Mouse (Mus musculus) spleen, adult 2 months (tissue): ENCODE results near the gene Gm43738. TPM values are rescaled to one million over a fixed set of nuclear protein-coding genes. Genes with fewer than 3 reads are reported as not detected.
A peak's percentile ranks its signal among the peaks of the same experiment; 100 is the strongest.

Experiments used
- DNase-seq, 2 experiments: peaks; one replicate each; pipeline versions ENCODE4 v3.0.0 to v3.0.0-alpha.2; 2012 to 2021; ENCODE audit warnings: low spot score in 2 of 2, low read depth in 1 of 2
- H3K27ac ChIP-seq: fragments of 200-500 bp; 2 replicates; pipeline ENCODE4 v1.5.1; 2012; ENCODE audit warnings: low read length, inconsistent platforms; ENCODE audit not compliant: insufficient read depth
- H3K27me3 ChIP-seq: fragments of 200-500 bp; 2 replicates; pipeline ENCODE4 v1.6.1; 2012; ENCODE audit warnings: mild to moderate bottlenecking, moderate library complexity, low read length, inconsistent platforms; ENCODE audit not compliant: control insufficient read depth, insufficient read depth
- H3K36me3 ChIP-seq: fragments of 200-500 bp; 2 replicates; pipeline ENCODE4 v1.6.1; 2012; ENCODE audit warnings: mild to moderate bottlenecking, low read length, inconsistent platforms; ENCODE audit not compliant: control insufficient read depth, insufficient read depth
- H3K4me1 ChIP-seq: fragments of 200-500 bp; 2 replicates; pipeline ENCODE4 v1.6.1; 2011; ENCODE audit warnings: inconsistent platforms; ENCODE audit not compliant: control insufficient read depth, insufficient read depth, insufficient read length
- H3K4me3 ChIP-seq: fragments of 200-500 bp; 2 replicates; pipeline ENCODE4 v1.5.1; 2011; ENCODE audit warnings: mild to moderate bottlenecking, inconsistent platforms; ENCODE audit not compliant: insufficient read depth, insufficient read length; ENCODE audit errors: extremely low read depth
- CTCF ChIP-seq: fragments of 200-500 bp; IDR thresholded peaks from 2 replicates; pipeline ENCODE4 v1.5.1; 2011; ENCODE audit warnings: mild to moderate bottlenecking, inconsistent platforms; ENCODE audit not compliant: insufficient read depth, insufficient read length, insufficient replicate concordance; ENCODE audit errors: extremely low read depth
- POLR2A ChIP-seq: fragments of 200-500 bp; IDR thresholded peaks from 2 replicates; pipeline ENCODE4 v1.6.1; 2011; ENCODE audit warnings: low read depth, low read length, inconsistent platforms
- WGBS: fragments of 180-500 bp; shearing (Covaris S2); methylation state at CpG from one replicate; pipeline ENCODE4 v1.1.7; 2018; 5-methylcytosine and 5-hydroxymethylcytosine counted together
- polyA plus RNA-seq: library from polyadenylated mRNA; depleted of rRNA; stranded (reverse); fragments of >200 nt; gene quantifications from 2 replicates; pipeline ENCODE4 v1.2.3, GENCODE M21; 2012; rRNA removed

Gene Gm43738
- not detected in 2 replicates for polyA plus RNA-seq

- no peaks in the 10 kb centered on the region for H3K27me3 ChIP-seq
- DNase-seq = no peak
- 0 out of 2 replicates have a peak within 1 kb of the TSS, but pooled peaks have one; percentile 6 for H3K27ac ChIP-seq
- TF ChIP-seq CTCF (no peak), POLR2A (no peak)
- 38% methylated on average over 7 of the region's 7 CpGs for WGBS
- H3K4me1 ChIP-seq = peaks cover 4% of the 10 kb centered on the region; the same call in 1 of the 2 replicates
- H3K36me3 ChIP-seq = peaks cover 5% of the 10 kb centered on the region; the same call in 1 of the 2 replicates
- H3K4me3 ChIP-seq = peak within 1 kb of the TSS; percentile 84
Measured at GRCm38 (mm10) chr3:89100811-89101210, at the start of gene Gm43738. Gene Gm43738 (minus strand): TSS chr3:89101099.

GRCm38 (mm10) chr3:89148567-89148966, 47.7 kb upstream of the Gm43738 start:
- no peak for TF ChIP-seq CTCF
- TF ChIP-seq POLR2A = no peak
- no peak overlapping the region for H3K4me3 ChIP-seq
- 90% methylated on average over 14 of the region's 14 CpGs for WGBS
- H3K4me1 ChIP-seq = no peaks in the 10 kb centered on the region
- DNase-seq = no peak
- no peaks in the 10 kb centered on the region for H3K27me3 ChIP-seq
- H3K36me3 ChIP-seq = no peaks in the 10 kb centered on the region
- no peak overlapping the region for H3K27ac ChIP-seq

DNA sequence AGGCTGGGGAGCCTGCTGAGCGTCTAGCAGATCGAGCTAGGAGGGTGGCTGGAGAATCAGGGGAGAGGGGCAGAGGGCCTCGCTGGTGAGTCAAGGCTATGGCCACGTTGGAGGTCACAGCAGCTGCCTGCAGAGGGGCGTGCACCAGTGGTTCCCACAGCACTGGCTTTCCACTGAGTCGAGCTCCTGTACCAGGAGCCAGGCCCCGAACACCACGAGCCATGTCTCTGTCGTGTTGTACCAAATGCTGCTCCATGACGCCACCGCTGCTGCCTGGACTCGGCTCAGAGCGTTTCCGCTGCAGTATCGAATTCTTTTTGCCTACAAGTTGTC, 47.0 kb upstream of the Gm43738 start:
- no peaks in the 10 kb centered on the region for H3K36me3 ChIP-seq
- no peaks in the 10 kb centered on the region for H3K27me3 ChIP-seq
- no peak overlapping the region for H3K4me3 ChIP-seq
- DNase-seq = no peak
- no peak overlapping the region for H3K27ac ChIP-seq
- 19% methylated on average over 15 of the region's 15 CpGs for WGBS
- no peaks in the 10 kb centered on the region for H3K4me1 ChIP-seq
- TF ChIP-seq CTCF = no peak
- TF ChIP-seq POLR2A = no peak

- TF ChIP-seq POLR2A (no peak), CTCF (no peak)
- DNase-seq = no peak
- Histone ChIP-seq H3K4me3 (no peak overlapping the region), H3K4me1 (no peaks in the 10 kb centered on the region), H3K27me3 (no peaks in the 10 kb centered on the region), H3K27ac (no peak overlapping the region), H3K36me3 (no peaks in the 10 kb centered on the region)
- 37% methylated on average over 26 of the region's 26 CpGs for WGBS
Measured at GRCm38 (mm10) chr3:89147101-89147978, 46.4 kb upstream of the Gm43738 start.

DNA sequence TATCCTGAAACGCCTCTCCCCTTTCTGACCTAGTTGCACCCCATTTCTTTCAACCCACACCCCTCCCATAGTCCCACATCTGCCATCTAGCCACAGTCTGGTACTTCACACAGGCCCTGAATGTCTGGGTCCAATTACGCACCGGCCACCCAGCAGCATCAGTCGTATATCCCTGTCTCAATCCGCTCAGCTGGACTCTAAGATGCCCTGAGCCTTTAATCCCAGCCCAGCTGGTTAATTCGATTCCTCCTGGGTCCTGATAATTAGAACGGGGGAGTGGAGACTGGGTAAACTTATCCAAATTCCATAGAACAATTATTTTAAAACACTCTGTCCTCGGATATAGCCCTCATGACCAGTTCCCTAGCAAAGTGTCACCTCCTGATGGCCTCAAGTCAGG, 44.7 kb upstream of the Gm43738 start:
- WGBS = 80% methylated on average over 8 of the region's 8 CpGs
- no peak for DNase-seq
- Histone ChIP-seq H3K27ac (no peak overlapping the region), H3K4me3 (no peak overlapping the region), H3K36me3 (no peaks in the 10 kb centered on the region), H3K4me1 (no peaks in the 10 kb centered on the region), H3K27me3 (no peaks in the 10 kb centered on the region)
- no peak for TF ChIP-seq POLR2A
- no peak for TF ChIP-seq CTCF

GRCm38 (mm10) chr3:89144821-89145220, 43.9 kb upstream of the Gm43738 start:
- Histone ChIP-seq H3K4me1 (no peaks in the 10 kb centered on the region), H3K36me3 (no peaks in the 10 kb centered on the region), H3K27me3 (no peaks in the 10 kb centered on the region), H3K27ac (no peak overlapping the region), H3K4me3 (no peak overlapping the region)
- 69% methylated on average over 10 of the region's 10 CpGs for WGBS
- no peak for TF ChIP-seq CTCF
- no peak for TF ChIP-seq POLR2A
- DNase-seq = no peak

DNA sequence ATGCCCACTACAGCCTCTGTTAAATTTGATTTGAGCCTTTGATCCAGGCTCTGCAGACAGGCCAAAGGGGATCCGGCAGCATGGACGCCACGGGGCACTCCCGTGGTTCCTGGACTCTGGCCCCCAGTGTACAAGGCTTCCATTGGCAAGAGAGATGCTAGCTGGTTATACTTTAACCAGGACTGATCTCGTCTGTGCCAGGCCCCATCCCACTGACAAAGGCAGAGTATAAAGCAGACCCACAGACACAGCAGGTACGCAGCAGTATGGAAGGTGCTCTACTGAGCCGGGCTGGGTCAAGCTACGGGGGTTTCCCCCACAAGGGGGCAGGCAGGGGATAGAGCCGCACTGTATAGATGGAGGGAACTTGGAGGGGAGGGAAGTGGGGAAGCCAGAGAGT, 35.5 kb upstream of the Gm43738 start:
- DNase-seq = no peak
- no peak overlapping the region for H3K27ac ChIP-seq
- no peak overlapping the region for H3K4me3 ChIP-seq
- no peaks in the 10 kb centered on the region for H3K36me3 ChIP-seq
- H3K4me1 ChIP-seq = no peaks in the 10 kb centered on the region
- H3K27me3 ChIP-seq = no peaks in the 10 kb centered on the region
- TF ChIP-seq POLR2A (no peak), CTCF (no peak)
- WGBS = 45% methylated on average over 9 of the region's 9 CpGs
